Mouse (Mus musculus) cortical plate, adult 2 months (tissue): ENCODE results near the gene Thegl. TPM values are rescaled to one million over a fixed set of nuclear protein-coding genes. Genes with fewer than 3 reads are reported as not detected.
A peak's percentile ranks its signal among the peaks of the same experiment; 100 is the strongest.
"Not testable (repeated sequence)": the region's sequence is repeated elsewhere in the genome, so short reads cannot be mapped to it uniquely, and the experiment has no call there.

Experiments used
- H3K27ac ChIP-seq: fragments of 200-500 bp; 2 replicates; pipeline ENCODE4 v1.5.1; 2012; ENCODE audit warnings: low read length, control low read depth, inconsistent platforms; ENCODE audit not compliant: insufficient read depth
- H3K4me1 ChIP-seq: fragments of 200-500 bp; 2 replicates; pipeline ENCODE4 v1.6.1; 2011; ENCODE audit warnings: low read length; ENCODE audit not compliant: control insufficient read depth, insufficient read depth
- H3K4me3 ChIP-seq: fragments of 200-500 bp; 2 replicates; pipeline ENCODE4 v1.5.1; 2011; ENCODE audit warnings: mild to moderate bottlenecking, low read length, control low read depth; ENCODE audit not compliant: insufficient read depth
- CTCF ChIP-seq: fragments of 200-500 bp; IDR thresholded peaks from 2 replicates; pipeline ENCODE4 v1.5.1; 2011; ENCODE audit warnings: mild to moderate bottlenecking, control low read depth, low read length; ENCODE audit not compliant: insufficient read depth; ENCODE audit errors: extremely low read depth
- POLR2A ChIP-seq: fragments of 200-500 bp; IDR thresholded peaks from 2 replicates; pipeline ENCODE4 v1.6.1; 2011; ENCODE audit warnings: mild to moderate bottlenecking, low read length, control low read depth; ENCODE audit not compliant: insufficient read depth; ENCODE audit errors: extremely low read depth
- polyA plus RNA-seq: library from polyadenylated mRNA; depleted of rRNA; stranded (reverse); fragments of >200 nt; gene quantifications from 2 replicates; pipeline ENCODE4 v1.2.3, GENCODE M21; 2012

The Thegl gene
- polyA plus RNA-seq, 1 experiment = 0.46 TPM

- TF ChIP-seq CTCF (no peak), POLR2A (no peak)
- Histone ChIP-seq H3K4me3 (no peak overlapping the region), H3K27ac (no peak overlapping the region), H3K4me1 (no peaks in the 10 kb centered on the region)
Measured at GRCm38 (mm10) chr5:77091923-77092322, 76.1 kb downstream of the Thegl start.

- H3K4me3 ChIP-seq = no peak overlapping the region
- H3K27ac ChIP-seq = no peak overlapping the region
- H3K4me1 ChIP-seq = no peaks in the 10 kb centered on the region
- TF ChIP-seq POLR2A = no peak
- TF ChIP-seq CTCF = no peak
Measured at GRCm38 (mm10) chr5:77092531-77092930, 76.7 kb downstream of the Thegl start.

GRCm38 (mm10) chr5:77093961-77094360 is 78.1 kb downstream of the Thegl start:
- no peak for TF ChIP-seq POLR2A
- H3K4me3 ChIP-seq = peak overlapping the region; percentile 48
- no peaks in the 10 kb centered on the region for H3K4me1 ChIP-seq
- H3K27ac ChIP-seq = no peak overlapping the region

DNA sequence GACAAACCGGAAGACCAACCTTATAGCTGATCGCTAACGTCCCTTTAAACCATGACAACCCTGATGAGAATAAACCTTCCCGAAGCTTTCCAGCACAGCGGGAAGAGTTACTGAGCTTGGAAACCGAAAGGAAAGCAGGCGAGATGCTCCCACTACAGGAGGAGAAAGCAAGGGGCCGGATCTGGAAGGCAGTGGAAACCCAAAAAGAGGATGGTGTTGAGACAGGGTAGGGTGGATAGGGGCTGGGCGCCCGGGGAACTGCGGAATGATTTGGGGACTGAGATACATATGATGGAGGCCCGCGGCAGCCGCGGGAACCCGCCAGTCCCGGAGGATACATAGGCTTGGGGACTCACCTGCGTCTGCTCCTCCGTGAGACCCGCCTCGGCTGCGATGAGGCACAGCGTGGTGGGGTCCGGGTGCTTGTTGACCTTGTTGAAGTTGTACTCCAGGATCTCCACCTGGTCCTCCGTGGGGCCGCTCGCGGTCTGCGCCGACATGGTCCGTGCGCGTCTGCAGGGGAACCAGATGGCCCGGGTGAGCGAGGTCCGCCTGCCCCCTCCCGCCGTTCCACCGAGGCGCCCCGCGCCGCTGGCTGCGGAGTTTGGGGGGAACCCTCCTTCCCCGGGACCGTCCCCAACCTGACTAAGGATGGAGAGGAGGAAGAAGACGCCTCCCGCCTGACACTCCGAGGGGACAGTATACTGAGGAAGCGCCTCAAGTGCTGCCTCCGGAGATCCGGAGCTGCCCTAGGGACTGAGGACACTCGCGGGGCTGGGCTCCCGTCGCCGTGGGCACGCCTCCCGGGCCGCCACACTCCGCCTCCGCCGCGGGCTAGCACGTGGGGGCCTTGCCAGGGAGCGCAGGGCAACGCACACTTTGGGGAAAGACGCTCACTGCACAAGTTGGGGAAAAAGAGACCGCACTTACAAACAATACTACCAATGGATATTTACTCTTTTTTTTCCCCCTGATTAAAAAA is 79.0 kb downstream of the Thegl start:
- Histone ChIP-seq H3K27ac (no peak overlapping the region), H3K4me3 (peak overlapping the region; percentile 48), H3K4me1 (no peaks in the 10 kb centered on the region)
- TF ChIP-seq CTCF (no peak), POLR2A (no peak)

DNA sequence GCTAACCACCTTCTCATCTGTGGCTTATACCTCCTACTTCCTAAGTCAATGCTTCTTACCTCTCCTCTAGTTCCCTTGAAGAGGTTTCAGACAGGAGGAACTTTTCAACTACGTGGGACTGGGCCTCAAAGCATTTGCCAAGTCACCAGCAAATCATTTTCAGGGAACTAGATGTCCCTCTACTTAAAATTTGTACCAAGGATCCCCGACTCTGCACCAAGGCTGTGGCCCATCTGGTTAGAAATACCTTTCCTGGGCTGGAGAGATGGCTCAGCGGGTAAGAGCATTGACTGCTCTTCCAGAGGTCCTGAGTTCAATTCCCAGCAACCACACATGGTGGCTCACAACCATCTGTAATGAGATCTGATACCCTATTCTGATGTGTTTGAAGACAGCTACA is 80.4 kb downstream of the Thegl start:
- not testable (repeated sequence) for H3K27ac ChIP-seq

GRCm38 (mm10) chr5:77097686-77098085 is 81.9 kb downstream of the Thegl start:
- H3K27ac ChIP-seq = no peak overlapping the region
- H3K4me1 ChIP-seq = no peaks in the 10 kb centered on the region
- TF ChIP-seq POLR2A = no peak
- no peak for TF ChIP-seq CTCF
- H3K4me3 ChIP-seq = no peak overlapping the region

More for the DNA sequence above, 80.4 kb downstream of the Thegl start:
- H3K4me3 ChIP-seq, H3K4me1 ChIP-seq: not testable (repeated sequence)

DNA sequence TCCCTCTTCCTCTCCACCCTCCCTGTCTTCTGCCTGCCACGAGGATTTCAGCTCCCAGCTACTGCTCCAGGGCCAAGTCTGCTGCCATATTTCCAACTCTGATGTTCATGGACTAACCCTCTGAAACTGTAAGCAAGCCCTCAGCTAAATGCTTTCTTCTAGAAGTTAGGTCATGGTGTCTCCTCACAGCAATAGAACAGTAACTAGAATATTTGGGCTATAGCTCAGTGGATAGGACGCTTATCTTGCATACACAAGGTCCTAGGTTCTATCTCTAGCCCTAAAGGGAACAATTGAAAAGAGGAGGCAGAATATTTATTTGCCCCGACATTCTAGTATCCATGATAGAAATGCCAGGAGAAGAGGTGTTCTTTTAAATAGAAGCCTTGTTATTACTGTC is 83.1 kb downstream of the Thegl start:
- TF ChIP-seq CTCF (no peak), POLR2A (no peak)
- Histone ChIP-seq H3K27ac (no peak overlapping the region), H3K4me3 (no peak overlapping the region), H3K4me1 (no peaks in the 10 kb centered on the region)

DNA sequence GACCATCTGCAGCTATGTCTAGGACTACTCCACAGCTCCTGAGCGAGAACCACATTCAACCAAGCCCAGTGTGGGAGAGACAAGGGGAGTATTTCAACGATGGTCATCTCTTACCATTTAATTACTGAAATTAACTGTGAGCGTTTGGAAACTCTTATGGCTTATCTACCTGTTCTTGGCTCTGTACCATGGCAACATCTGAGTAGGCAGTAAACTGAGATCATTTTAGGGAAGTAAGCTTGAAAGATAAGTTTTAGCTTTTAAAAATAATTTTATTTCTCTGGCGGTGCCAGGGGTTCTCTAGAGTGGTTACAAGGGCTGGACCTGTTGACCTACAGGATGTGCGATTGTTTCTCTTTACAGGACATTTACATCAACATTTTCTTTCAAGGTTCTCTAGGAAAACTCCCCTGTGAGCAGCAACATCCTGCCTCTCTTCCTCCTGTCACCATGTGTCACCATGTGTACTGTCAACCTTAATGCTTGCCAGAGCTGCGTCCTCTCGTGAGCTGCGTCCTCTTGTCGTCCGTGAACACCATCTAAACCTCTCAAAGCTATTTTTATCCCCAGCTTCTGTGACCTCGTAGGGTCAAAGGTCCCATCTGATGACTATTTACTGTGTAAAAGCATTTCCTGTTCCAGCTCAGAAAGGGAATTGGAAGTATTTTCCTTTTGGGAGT is 83.6 kb downstream of the Thegl start:
- H3K27ac ChIP-seq = no peak overlapping the region
- H3K4me1 ChIP-seq = no peaks in the 10 kb centered on the region
- H3K4me3 ChIP-seq = no peak overlapping the region
- no peak for TF ChIP-seq CTCF
- TF ChIP-seq POLR2A = no peak

DNA sequence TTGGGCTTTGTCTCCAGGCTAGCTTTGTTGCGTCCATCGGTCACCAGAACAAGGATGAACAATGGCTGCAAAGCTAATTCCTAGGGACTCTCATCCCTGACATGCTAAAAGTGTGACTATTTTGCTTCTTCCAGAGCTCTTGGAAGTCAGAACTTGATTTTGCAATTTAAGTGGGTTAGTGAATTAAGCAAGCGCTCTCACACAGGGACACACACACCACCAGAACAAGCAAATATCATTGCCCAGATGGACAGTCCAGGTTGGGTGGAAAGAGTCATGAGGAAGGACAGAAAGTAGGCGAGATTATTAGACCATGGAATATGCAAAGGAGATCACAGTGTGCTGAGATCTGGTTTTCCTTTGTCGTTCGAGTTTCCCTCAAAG is 84.2 kb downstream of the Thegl start:
- TF ChIP-seq CTCF (no peak), POLR2A (no peak)

DNA sequence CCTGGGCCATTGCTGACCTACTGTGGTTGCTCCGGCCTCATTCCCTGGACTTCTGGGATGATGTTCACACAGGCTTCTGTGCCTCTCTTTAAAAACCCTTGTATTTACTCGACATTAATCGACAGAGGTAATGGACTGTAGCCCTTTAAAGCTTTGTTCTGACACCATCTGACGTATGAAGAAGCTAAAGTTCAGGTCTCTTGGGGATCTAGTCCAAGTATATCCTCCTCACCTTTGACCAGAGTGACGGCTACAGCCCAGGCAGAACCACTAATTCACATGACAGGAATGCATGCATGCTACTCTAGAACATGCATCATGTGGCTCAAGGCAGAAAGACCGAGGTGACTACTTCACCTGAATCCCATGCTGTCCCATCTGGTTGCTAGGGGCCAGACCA is 84.9 kb downstream of the Thegl start:
- Histone ChIP-seq H3K4me3 (no peak overlapping the region), H3K4me1 (no peaks in the 10 kb centered on the region), H3K27ac (no peak overlapping the region)
- TF ChIP-seq CTCF (no peak), POLR2A (no peak)

More for the DNA sequence above, 84.2 kb downstream of the Thegl start:
- Histone ChIP-seq H3K4me3 (no peak overlapping the region), H3K27ac (no peak overlapping the region), H3K4me1 (no peaks in the 10 kb centered on the region)
